Mouse (Mus musculus): ENCODE data around the gene Pcif1. TPM values are rescaled to one million over a fixed set of nuclear protein-coding genes. Genes with fewer than 3 reads are reported as not detected.

The Pcif1 gene
- polyA plus RNA-seq, 1 experiment, result 46.5 TPM

DNA sequence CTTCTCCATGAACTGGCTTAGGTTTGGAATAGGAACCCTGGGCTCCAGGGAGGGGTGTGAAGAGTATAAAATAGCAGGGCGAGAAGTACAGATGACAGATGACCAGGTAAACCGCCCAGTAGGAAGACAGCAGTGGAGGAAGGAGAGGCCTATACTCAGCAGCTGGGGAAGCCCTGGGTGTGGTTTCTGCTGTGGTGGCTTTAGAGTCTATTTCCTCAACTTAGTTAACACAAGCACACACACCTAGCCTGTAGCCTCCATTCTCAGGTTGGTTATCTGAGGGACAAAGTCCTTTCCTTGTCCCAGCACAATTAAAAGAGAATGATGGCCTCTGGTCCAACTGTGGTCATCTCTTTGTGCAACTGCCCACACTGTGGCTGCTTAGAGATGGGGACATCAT lies 10.9 kb downstream of the Pcif1 start:
- Histone ChIP-seq H3K36me3 (ENCODE audit: control insufficient read depth, insufficient read depth) (peaks cover 98% of the 10 kb centered on the region), H3ac (ENCODE audit: control insufficient read depth, insufficient read length, low read depth) (no peak overlapping the region), H3K79me2 (ENCODE audit: control insufficient read depth, insufficient read depth) (no peaks in the 10 kb centered on the region), H3K4me3 (ENCODE audit: insufficient read depth, poor library complexity, severe bottlenecking) (no peak overlapping the region), H3K79me3 (ENCODE audit: low read depth) (no peaks in the 10 kb centered on the region), H3K27me3 (ENCODE audit: control insufficient read depth, insufficient read depth, insufficient read length) (no peaks in the 10 kb centered on the region)
- no peak for TF ChIP-seq FOSL1 (IDR thresholded peaks at IDR 0.05; ENCODE audit: insufficient read depth, low read length, poor library complexity, severe bottlenecking)
- no peak for TF ChIP-seq MYOD1 (IDR thresholded peaks at IDR 0.05; ENCODE audit: control insufficient read depth, insufficient read length, low read depth)
- TF ChIP-seq MYOG (IDR thresholded peaks at IDR 0.05; ENCODE audit: control insufficient read depth, extremely low read depth, insufficient read length), result no peak
- TF ChIP-seq USF1 (IDR thresholded peaks at IDR 0.05; ENCODE audit: low read depth), result no peak
- TF ChIP-seq MAX (IDR thresholded peaks at IDR 0.05), result no peak
- no peak for TF ChIP-seq CEBPB (IDR thresholded peaks at IDR 0.05; ENCODE audit: low read depth)
- no peak for TF ChIP-seq CTCF (IDR thresholded peaks at IDR 0.05; ENCODE audit: control insufficient read depth, insufficient read depth, insufficient read length)

DNA sequence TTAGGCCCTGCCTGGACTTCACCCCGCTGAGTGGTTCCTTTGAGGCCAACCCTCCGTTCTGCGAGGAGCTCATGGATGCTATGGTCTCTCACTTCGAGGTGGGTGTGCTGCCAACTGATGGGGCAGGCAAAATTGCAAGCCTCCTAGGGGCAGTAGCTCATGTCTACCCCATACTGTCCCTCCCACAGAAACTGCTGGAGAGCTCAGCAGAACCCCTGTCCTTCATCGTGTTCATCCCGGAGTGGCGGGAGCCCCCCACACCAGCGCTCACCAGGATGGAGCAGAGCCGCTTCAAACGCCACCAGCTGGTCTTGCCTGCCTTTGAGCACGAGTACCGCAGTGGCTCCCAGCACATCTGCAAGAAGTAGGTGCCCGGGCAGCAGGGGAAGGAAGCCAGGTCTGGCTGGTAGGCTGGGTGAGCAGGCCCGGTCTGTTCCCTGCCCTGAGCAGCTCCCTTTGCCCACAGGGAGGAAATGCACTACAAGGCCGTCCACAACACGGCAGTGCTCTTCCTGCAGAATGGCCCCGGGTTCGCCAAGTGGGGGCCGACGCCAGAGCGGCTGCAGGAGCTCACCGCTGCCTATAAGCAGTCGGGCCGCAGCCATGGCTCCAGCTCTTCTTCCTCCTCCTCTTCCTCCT lies 11.4 kb downstream of the Pcif1 start:
- no peaks in the 10 kb centered on the region for H3K27me3 ChIP-seq (ENCODE audit: control insufficient read depth, insufficient read depth, insufficient read length)
- H3ac ChIP-seq (ENCODE audit: control insufficient read depth, insufficient read length, low read depth), result no peak overlapping the region
- H3K79me2 ChIP-seq (ENCODE audit: control insufficient read depth, insufficient read depth), result no peaks in the 10 kb centered on the region
- TF ChIP-seq MYOD1 (IDR thresholded peaks at IDR 0.05; ENCODE audit: control insufficient read depth, insufficient read length, low read depth) (no peak), USF1 (IDR thresholded peaks at IDR 0.05; ENCODE audit: low read depth) (no peak), MAX (IDR thresholded peaks at IDR 0.05) (no peak), FOSL1 (IDR thresholded peaks at IDR 0.05; ENCODE audit: insufficient read depth, low read length, poor library complexity, severe bottlenecking) (no peak), MYOG (IDR thresholded peaks at IDR 0.05; ENCODE audit: control insufficient read depth, extremely low read depth, insufficient read length) (no peak), CTCF (IDR thresholded peaks at IDR 0.05; ENCODE audit: control insufficient read depth, insufficient read depth, insufficient read length) (no peak), CEBPB (IDR thresholded peaks at IDR 0.05; ENCODE audit: low read depth) (no peak)
- H3K79me3 ChIP-seq (ENCODE audit: low read depth), result no peaks in the 10 kb centered on the region
- no peak overlapping the region for H3K4me3 ChIP-seq (ENCODE audit: insufficient read depth, poor library complexity, severe bottlenecking)
- peaks cover 97% of the 10 kb centered on the region for H3K36me3 ChIP-seq (ENCODE audit: control insufficient read depth, insufficient read depth)

- Histone ChIP-seq H3K27me3 (ENCODE audit: control insufficient read depth, insufficient read depth, insufficient read length) (no peaks in the 10 kb centered on the region), H3K79me2 (ENCODE audit: control insufficient read depth, insufficient read depth) (no peaks in the 10 kb centered on the region), H3ac (ENCODE audit: control insufficient read depth, insufficient read length, low read depth) (no peak overlapping the region), H3K36me3 (ENCODE audit: control insufficient read depth, insufficient read depth) (peaks cover 97% of the 10 kb centered on the region), H3K4me3 (ENCODE audit: insufficient read depth, poor library complexity, severe bottlenecking) (no peak overlapping the region), H3K79me3 (ENCODE audit: low read depth) (no peaks in the 10 kb centered on the region)
- no peak for TF ChIP-seq CTCF (IDR thresholded peaks at IDR 0.05; ENCODE audit: control insufficient read depth, insufficient read depth, insufficient read length)
- TF ChIP-seq FOSL1 (IDR thresholded peaks at IDR 0.05; ENCODE audit: insufficient read depth, low read length, poor library complexity, severe bottlenecking), result no peak
- TF ChIP-seq MYOG (IDR thresholded peaks at IDR 0.05; ENCODE audit: control insufficient read depth, extremely low read depth, insufficient read length), result no peak
- no peak for TF ChIP-seq MYOD1 (IDR thresholded peaks at IDR 0.05; ENCODE audit: control insufficient read depth, insufficient read length, low read depth)
- no peak for TF ChIP-seq MAX (IDR thresholded peaks at IDR 0.05)
- TF ChIP-seq USF1 (IDR thresholded peaks at IDR 0.05; ENCODE audit: low read depth), result no peak
- TF ChIP-seq CEBPB (IDR thresholded peaks at IDR 0.05; ENCODE audit: low read depth), result no peak
Observed at GRCm38 (mm10) chr2:164891056-164891834, 12.1 kb downstream of the Pcif1 start.

DNA sequence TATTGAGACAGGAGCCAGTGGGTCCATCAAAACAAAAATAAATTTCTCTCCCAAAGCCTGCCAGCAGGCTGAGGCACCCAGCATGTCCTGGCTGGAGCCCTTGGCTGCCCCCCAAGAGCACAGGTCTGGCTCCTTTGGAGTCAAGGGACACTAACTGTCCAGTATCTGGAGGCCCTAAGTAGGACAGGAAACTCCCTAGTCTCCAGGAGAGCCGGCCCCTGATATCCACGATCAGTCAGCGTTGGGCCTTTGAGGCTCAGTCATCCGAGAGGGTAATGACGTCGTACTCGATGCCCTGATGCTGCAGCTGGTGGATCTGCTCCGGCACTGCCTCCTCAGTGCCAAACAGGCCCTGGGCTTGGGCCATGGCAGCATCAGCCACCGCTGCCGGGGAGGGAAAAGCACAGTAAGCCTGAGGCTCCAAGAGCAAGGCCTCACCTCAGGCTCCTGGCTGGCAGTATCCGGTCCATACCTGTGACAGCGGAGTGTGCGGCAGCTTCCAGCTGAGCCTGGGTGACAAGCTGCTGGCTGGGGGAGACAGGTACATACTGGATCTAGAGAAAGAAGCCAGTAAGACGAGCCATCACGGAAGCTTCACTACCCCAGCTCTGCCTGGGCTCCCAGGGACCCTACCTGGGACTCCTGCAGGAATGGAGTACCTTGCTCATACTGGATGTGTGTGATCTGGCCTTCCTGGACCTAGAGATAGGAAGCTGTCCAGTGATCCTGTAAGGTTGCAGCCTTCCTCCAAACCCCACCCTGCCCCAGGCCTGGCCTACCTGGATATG lies 13.0 kb downstream of the Pcif1 start:
- TF ChIP-seq USF1 (IDR thresholded peaks at IDR 0.05; ENCODE audit: low read depth), result no peak
- no peak for TF ChIP-seq CTCF (IDR thresholded peaks at IDR 0.05; ENCODE audit: control insufficient read depth, insufficient read depth, insufficient read length)
- TF ChIP-seq MYOD1 (IDR thresholded peaks at IDR 0.05; ENCODE audit: control insufficient read depth, insufficient read length, low read depth), result no peak
- TF ChIP-seq CEBPB (IDR thresholded peaks at IDR 0.05; ENCODE audit: low read depth), result no peak

GRCm38 (mm10) chr2:164892696-164893216 lies 13.7 kb downstream of the Pcif1 start:
- no peaks in the 10 kb centered on the region for H3K79me3 ChIP-seq (ENCODE audit: low read depth)
- no peaks in the 10 kb centered on the region for H3K27me3 ChIP-seq (ENCODE audit: control insufficient read depth, insufficient read depth, insufficient read length)
- peaks cover 97% of the 10 kb centered on the region for H3K36me3 ChIP-seq (ENCODE audit: control insufficient read depth, insufficient read depth)
- H3K4me3 ChIP-seq (ENCODE audit: insufficient read depth, poor library complexity, severe bottlenecking), result no peak overlapping the region
- no peak overlapping the region for H3ac ChIP-seq (ENCODE audit: control insufficient read depth, insufficient read length, low read depth)
- H3K79me2 ChIP-seq (ENCODE audit: control insufficient read depth, insufficient read depth), result no peaks in the 10 kb centered on the region
- TF ChIP-seq FOSL1 (IDR thresholded peaks at IDR 0.05; ENCODE audit: insufficient read depth, low read length, poor library complexity, severe bottlenecking) (no peak), USF1 (IDR thresholded peaks at IDR 0.05; ENCODE audit: low read depth) (no peak), CEBPB (IDR thresholded peaks at IDR 0.05; ENCODE audit: low read depth) (no peak), MYOG (IDR thresholded peaks at IDR 0.05; ENCODE audit: control insufficient read depth, extremely low read depth, insufficient read length) (no peak), MAX (IDR thresholded peaks at IDR 0.05) (no peak), CTCF (IDR thresholded peaks at IDR 0.05; ENCODE audit: control insufficient read depth, insufficient read depth, insufficient read length) (no peak), MYOD1 (IDR thresholded peaks at IDR 0.05; ENCODE audit: control insufficient read depth, insufficient read length, low read depth) (no peak)

More for the DNA sequence above, 13.0 kb downstream of the Pcif1 start:
- Histone ChIP-seq H3ac (ENCODE audit: control insufficient read depth, insufficient read length, low read depth) (no peak overlapping the region), H3K79me2 (ENCODE audit: control insufficient read depth, insufficient read depth) (no peaks in the 10 kb centered on the region), H3K4me3 (ENCODE audit: insufficient read depth, poor library complexity, severe bottlenecking) (no peak overlapping the region), H3K36me3 (ENCODE audit: control insufficient read depth, insufficient read depth) (peaks cover 97% of the 10 kb centered on the region), H3K79me3 (ENCODE audit: low read depth) (no peaks in the 10 kb centered on the region), H3K27me3 (ENCODE audit: control insufficient read depth, insufficient read depth, insufficient read length) (no peaks in the 10 kb centered on the region)

Data from C2C12 (cell line).